Mouse (Mus musculus) inflammation-experienced regulatory T-cells, adult 6 months (primary cell): Measurements from ENCODE around the gene Brox. TPM values are rescaled to one million over a fixed set of nuclear protein-coding genes. Genes with fewer than 3 reads are reported as not detected.

ENCODE experiments used
- ATAC-seq: one replicate; pipeline ENCODE4 v1.8.0; 2017
- polyA plus RNA-seq, 3 experiments: library from polyadenylated mRNA; unstranded; fragments of 100-300 nt; shearing (Covaris generic); gene quantifications; one replicate each; pipeline ENCODE4 v1.2.1; 2017

The Brox gene
- polyA plus RNA-seq, 3 experiments from 2014 or later: 37.5 to 49.5 (median 40.4) TPM

DNA sequence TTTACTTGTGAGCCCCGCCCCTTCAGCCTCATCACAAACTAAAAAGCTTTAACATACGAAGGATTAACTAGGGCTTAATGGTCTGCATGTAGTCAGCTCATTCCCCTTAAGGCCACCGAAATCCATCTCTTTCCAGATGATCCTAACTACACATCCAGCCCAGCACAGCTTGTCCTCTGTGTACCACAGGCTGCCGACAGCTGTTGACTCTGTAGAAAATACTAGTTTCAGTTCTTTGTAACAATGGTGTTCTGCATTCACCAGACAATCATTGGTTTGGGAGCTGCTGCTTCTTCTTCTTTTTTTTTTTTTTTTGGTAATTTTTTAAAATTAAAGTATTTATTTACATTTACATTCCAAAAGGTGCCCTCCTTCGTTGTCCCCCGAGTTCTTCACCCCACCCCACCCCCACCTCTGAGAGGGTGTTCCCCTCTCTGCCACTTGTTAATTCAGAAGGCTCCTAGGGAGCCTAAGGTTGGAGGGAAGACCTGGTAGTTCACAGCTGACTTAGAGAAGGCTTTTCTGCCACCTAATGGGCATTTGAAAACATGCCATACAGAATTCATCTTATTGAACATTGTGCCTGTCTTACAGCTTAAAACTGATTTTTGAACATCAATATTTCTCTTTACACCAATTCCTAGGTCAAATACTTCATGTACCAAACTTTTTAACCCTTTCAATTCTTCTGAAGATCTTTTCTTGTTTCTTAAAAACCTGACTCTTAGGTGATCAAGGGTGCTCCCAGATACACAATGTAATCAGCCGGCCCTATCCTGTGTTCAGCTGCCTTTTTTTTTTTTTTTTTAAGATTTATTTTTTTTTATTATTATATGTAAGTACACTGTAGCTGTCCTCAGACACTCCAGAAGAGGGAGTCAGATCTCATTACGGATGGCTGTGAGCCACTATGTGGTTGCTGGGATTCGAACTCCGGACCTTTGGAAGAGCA, 23.9 kb downstream of the Brox start:
- ATAC-seq: peak; percentile 80

DNA sequence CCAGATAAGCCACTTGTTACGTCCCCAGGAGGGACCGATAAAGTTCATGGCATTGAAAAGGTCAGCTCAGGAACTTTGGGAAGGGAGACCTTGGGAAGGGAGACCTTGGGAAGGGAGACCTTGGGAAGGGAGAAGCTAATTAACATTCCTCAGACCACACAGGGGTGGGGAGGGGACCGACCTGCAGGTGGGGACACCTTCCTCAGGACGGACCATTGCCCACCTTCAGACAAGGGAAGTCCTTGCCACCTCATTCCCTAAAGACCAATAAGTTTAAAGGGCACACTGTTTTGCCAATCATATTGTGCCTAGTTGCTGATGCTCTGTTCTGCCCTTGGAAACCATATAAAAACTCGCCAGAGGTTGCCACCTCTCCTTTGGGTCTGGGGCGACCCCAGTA, 29.4 kb downstream of the Brox start:
- ATAC-seq: no peak

DNA sequence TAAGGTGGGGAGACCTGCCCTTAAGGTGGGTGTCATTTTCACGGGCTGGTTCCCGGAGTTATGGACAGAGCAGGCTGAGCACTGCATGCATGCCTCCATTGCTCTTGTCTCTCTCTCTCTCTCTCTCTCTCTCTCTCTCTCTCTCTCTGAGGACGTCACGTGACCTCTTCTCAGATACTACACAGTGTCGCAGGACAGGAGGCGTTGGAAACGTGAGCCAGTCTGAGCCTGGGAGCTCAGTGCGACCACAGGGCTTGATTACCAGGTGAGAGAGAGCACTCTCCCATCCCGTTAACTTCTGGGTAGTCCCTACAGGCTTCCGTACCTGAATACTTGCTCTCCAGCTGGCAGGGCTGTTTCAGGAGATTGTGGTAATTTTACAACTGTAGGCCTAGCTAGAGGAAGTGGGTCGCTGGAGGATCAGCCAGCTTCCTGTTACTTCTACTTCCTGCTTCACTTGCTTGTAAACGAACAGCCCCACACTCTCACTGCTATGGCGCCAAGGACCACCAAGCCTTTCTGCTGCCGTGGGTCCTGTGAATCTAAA, 31.1 kb downstream of the Brox start:
- ATAC-seq: peak; percentile 94

DNA sequence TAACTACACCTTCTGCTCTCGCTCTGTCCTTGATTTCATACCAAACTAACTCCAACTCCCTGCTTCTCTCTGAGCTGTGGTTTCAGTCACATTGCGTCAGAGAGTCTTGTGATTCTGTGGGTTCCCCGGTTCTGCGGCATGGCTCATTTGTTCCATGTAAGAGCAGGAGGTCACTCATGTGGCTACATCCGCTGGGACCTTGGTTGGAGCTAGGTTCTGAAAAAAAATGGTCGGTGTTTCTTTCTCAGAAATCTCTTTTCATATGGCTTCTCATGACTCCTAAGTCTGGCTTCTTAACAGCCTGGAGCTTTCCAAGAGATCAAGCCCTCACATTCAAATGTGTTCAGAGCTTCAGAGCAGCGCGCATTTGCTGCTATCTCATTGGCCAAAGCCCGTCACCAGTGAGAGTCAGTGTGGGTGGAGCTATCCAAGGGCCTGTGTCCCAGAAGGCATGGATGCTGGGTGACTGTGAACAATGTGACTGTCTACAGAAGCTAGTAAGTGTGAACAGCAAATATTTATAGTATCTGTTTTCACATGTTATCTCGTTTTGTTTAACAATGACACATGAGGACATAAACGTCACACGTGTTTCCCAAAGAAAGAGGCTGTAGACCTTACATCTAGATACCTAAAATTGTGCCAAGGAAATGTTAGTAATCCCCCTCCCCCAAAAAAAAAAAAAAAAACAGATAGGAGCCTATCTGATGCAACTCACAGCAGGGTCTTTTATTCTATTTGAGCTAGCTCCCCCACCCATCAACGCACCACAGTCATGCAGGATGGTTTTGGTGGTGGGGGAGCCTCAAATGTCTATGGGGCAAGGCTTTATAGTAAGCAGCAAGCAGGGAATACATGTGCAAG, 32.7 kb downstream of the Brox start:
- ATAC-seq: no peak

DNA sequence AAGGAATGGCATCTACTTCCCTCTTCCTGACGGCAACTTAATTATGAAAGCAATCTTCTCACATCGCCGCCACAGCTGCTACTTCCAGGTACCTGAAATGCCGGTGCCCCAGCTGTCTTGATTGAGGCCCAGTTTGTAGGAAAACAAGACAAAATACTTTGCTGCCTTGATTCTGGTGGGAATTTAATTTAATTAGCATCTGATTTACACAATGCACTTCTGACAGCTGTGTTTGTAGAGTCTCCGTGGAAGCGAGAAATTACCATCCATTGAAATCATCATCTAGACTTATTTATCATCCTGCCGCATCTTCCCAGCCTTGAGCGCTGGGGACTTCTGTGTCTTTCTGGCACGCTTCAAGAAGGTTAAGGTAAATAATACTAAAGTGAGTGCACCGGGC, 44.5 kb downstream of the Brox start:
- no peak for ATAC-seq

DNA sequence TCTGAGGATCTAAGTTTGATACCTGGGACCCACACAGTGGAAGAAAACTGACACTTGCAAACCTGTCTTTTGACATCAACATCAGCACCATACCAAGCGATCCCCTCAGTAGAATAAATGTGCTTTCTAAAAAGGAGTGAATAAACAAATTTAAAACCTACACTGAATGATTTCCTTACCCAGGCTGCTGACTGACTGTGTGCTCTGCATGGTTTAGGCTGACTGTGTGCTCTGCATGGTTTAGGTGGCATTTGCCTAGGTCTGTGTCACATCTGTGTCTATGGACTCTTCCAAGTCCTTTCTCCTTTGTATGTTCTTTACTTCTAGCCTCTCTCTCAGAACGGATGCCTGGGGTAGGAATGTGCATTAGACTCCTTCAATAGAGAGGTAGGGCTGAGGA, 45.3 kb downstream of the Brox start:
- no peak for ATAC-seq

DNA sequence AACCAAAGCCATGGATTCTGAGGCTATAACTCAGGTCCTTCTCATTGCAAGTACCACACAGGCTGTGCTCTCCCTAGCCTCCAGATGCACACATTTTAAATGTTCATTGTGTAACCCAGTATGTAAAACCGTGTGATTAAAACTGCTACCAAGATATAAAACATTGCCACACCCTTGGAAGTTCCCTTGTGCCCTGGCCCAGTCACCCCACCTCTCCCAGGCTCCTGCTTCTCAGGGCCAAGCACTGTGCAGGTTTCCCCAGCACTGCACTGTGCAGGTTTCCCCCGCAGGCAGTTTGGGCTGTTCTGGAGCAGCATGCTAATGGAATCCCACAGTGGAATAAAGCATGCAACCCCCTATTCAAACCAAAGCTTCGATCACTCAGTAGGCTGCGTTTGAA, 46.5 kb downstream of the Brox start:
- no peak for ATAC-seq

DNA sequence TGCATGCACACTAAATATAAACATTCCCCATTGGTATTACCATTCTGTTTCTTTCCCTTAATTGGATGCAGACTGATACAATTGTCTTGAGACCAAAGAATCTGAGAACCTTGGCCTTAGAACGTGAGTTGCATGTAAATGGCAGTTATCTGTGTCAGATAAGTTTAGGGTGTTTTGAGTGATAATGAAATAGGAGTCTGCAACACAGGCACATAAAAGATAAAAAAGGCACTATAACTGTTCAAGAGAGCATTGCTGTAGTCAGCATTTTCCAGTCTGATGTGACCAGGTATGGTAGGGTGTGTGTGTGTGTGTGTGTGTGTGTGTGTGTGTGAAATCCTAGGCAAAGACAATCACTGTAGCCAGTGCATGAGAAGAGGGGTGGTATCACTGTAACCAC, 48.9 kb downstream of the Brox start:
- ATAC-seq: no peak

DNA sequence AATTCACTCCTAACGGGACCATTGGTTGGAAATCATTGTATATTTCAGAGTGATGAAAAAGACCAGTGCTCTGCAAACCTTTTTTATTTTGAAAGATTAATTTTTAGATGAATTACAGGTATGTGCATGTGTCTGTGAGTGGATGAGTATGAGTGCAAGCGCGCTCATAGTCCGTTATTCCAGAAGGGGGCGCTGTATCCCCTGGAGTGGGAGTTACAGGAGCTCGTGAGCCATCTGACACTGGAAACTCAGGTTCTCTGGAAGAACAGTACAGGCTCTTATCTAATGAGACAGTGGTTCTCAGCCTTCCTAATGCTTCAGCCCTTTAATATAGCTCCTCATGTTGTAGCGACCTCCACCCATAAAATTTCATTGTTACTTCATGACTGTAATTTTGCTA, 53.8 kb downstream of the Brox start:
- no peak for ATAC-seq

DNA sequence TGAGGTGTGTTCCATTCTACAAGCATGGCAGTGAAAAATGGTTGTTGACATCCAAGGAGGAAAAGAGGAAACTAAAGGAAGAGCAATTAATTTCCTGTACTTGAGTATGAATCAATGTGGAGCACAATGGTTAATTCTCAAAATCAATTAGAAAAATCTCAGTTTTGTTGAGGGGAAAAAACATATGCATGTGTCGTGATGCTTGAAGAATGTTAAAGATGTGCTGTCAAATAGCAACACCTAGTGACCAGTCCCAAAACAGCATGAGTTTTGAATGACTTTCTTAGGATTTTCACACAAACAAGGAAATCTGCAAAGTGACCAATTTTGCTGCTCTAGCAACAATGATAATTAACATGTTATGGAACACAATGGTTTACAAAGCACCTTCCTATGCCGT, 59.2 kb downstream of the Brox start:
- ATAC-seq: peak; percentile 60

DNA sequence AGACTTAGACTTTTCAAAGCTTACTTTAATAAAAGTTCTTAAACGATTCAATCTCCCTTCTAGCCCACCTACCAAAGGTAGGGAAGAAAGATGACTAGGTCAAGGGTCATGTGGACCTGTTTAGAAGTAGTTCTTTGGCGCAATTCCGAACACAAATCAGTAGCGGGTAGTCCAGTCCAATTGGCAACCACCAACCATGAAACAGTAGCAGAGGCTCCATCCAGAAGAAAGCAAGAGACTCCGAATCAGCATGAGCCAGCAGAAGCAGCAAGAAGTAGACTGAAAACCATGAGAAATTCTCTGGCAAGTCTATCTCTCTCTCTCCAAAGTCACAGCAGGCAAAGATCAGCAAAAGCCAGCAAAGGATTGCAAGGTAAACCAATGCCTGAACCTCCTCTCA, 60.6 kb downstream of the Brox start:
- ATAC-seq: no peak

DNA sequence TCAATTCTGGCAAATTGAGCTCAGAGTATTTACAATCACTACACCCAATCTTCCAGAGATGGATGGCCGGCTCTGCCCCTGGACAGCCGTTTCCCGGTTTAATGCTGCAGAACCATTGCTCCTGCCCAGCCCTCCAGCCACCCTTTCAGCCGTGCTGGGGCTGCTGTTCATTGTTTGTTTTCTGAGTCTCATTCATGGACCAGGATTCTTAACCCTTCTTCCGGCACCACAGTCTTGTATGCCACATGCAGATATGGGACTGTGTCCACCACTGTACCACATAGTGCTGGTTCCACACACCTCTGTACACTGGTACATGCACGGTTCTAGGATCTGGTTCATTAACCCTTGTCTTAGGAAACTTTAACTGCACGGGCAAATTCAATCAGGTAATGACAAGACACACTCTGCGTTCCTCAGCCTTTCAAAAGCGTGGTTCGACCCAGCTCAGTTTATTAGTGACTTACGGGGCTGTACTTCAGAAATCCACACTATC, 63.3 kb downstream of the Brox start:
- ATAC-seq: no peak

DNA sequence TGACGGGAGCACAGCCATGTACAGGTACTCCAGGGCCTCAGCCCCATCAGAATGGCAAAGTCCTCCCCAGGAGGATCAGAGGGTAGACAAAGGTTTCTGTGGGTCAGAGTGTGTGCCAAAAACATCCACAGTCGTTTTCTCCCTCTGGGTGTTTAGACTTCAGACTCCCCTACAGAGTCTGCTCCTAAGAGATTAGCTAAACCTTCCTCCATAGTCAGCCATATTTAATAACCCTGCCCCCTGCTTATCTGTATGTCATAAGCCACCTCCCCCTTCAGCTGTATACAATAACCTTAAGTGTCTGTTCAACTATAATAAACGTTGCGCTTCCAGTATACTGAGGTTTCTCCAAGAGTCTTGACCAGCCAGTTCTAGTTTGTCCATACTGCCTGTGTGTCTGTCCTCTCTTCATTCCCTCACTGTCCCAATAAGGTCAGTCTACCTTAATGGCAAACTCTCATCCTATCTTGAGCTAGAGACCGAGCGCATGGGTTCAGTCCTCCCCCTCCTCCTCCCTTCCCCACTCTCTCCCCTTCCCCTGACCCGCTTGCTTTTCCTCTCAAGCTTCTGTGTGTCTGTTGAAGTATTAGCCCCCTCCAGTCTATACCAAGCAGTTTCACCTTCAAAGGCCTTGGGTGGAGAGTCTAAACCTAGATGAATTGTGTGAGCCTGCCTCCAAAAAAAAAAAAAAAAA, 63.9 kb downstream of the Brox start:
- ATAC-seq: no peak

DNA sequence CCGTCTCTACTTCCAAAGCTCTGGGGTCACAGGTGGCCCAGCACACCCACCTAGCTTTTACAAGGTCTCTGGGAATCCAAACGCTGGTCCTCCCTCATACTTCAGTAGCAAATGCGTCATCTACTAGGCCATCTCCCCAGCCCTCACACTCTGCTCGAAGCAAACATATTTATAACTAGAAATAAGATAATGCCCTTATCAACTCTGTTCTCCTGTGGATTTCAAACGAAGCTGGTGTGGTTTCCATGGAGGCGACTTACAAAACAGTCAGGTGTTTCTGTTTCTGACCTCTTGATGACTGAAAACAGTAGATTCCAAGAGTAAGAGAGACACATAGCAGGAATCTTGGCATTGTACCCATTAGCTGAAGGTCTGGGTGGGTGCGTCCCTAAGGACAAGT, 69.6 kb downstream of the Brox start:
- ATAC-seq: no peak

Other genes starting within 250 kb of the Brox start
- 1 to 10 TPM; 4.2 to 6.9 (median 4.8) TPM for gene Disp1, start 75.7 kb downstream of the Brox start, polyA plus RNA-seq
- 10 to 100 TPM; 13.2 to 20.9 (median 15.5) TPM for gene Aida, start 679 bp downstream of the Brox start, polyA plus RNA-seq
- gene Mia3, start 72.3 kb upstream of the Brox start, polyA plus RNA-seq: 100 to 1,000 TPM in 1 of 3 experiments, 10 to 100 TPM in 2; 90.7 to 111 (median 99.2) TPM
- 10 to 100 TPM; 18.4 to 37.0 (median 31.4) TPM for gene Taf1a, start 91.7 kb upstream of the Brox start, polyA plus RNA-seq
- under 1 TPM in 1 of 3 experiments, not detected in 2; 0.15 TPM for gene Hhipl2, start 120.9 kb upstream of the Brox start, polyA plus RNA-seq